Mouse (Mus musculus) mouse embryonic stem cell (cell line): ENCODE measurements around the gene Cpne8.

Experiments used
- in situ Hi-C, 2 experiments: fragments of 300-500 bp; cut with MboI; formaldehyde crosslinking; loops; 1 replicate in 1 of 2; 3 replicates in 1 of 2; pipeline ENCODE4 v1.14.3; 2019 to 2020; ENCODE audit warnings: low sequenced_read_pairs in 2 of 2, low pct_unique_long_range_greater_than_20kb in 1 of 2, mixed read lengths in 1 of 2; ENCODE audit not compliant: unreplicated experiment in 1 of 2

The Cpne8 gene

GRCm38 (mm10) chr15:90678985-90679759, at the start of gene Cpne8:
Cpne8 (minus strand) TSS chr15:90679432.
- in situ Hi-C loops = no loop called here

- in situ Hi-C loops = no loop called here
Observed at GRCm38 (mm10) chr15:90717717-90718116, 38.5 kb upstream of the Cpne8 start.

GRCm38 (mm10) chr15:90709296-90709695, 30.1 kb upstream of the Cpne8 start:
- in situ Hi-C loops = no loop called here

DNA sequence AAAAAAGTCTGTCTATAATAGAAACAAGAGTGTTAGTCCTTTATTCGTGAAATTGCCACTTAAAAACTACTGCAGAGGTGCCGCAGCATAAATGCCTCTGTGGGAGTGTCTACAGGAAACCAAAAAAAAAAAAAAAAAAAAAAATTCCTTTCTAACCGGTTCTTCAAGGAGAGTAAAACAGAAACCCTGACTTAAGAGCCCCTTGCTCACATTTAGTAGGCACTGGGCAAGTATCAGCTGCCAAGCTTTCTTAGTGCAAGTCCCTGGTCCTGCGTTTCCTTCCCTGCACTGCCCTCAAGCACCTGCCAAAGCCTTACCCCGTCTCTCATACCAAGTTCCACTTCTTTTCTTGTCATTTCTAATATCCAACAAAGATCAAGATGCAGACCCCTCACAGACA, 25.1 kb upstream of the Cpne8 start:
- in situ Hi-C loops = no loop called here

DNA sequence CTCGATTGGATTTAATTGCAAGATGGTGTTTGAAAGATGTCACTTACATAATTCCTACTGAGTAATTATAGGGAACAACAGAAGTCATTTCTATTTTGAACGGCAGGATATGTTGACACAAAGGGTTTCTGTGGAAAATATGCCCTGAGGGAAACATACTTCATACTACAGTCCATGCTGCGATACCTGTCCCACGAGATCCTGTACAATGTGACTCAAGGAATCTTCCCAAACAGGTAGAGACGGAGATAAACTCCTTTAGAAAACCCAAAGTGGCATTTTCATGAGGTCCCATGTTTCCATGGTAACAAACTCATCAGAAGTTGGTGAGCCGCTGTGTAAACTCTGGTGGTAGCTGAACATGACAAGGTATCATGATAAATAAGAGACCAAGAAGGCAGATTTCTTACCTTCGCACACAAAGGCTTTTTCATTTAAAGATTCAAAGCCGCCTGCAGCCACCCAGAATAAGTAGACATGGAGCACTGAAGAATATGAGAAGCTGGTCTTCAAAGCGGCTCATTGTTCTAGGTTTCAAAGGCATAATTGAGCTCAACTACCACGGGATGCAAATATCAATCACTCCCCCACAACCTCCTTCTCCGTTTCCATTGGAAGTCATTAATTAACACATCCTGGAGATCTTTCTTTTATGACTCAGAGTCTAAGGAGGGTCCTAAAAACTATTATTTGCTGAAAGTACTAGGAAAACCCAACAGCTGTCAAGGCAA, 24.4 kb upstream of the Cpne8 start:
- in situ Hi-C loops = no loop called here

- in situ Hi-C loops = no loop called here
Observed at GRCm38 (mm10) chr15:90686770-90687169, 7.5 kb upstream of the Cpne8 start.

- in situ Hi-C loops = no loop called here
Observed at GRCm38 (mm10) chr15:90679760-90680579, 738 bp upstream of the Cpne8 start.

DNA sequence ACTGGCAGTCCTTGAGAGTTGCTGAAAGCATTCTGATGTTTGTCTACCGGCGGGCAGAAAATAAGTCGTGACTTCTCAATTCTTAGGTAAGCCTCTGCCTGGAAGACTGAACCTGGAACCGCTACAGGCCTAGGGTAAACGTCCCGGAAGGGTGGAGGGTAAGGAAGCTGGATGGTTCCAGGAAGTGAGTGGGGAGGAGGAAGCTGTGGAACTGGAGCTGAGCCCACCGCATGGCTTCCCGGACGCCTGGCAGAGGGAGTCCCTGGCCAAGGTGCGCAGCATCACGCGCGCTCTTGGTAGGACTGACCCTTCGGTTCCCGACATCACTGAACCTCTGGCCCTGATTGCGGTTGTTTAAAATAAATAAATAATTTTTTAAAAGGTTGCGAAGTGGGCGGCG, 744 bp downstream of the Cpne8 start:
- in situ Hi-C loops = no loop called here

- in situ Hi-C loops = no loop called here
Observed at GRCm38 (mm10) chr15:90669494-90669893, 9.7 kb downstream of the Cpne8 start.

DNA sequence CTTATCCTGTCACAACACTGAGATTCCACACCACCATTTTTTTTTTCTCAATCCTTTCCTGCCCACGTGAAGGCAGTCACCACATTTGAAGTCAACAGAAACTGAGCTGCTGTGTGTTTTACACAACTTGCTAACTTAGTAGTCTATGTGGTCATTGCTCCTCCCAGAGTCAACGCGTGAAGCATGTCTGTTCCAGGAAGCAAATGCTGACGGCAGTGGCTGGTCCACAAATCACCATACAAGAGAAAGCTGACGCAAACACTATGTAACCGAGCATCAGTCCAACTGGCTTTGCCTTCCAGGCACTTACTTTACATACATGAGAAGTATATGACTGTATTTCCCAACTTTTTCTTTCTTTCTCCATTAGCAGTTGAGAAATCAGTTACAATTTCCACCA, 12.3 kb downstream of the Cpne8 start:
- in situ Hi-C loops = no loop called here

GRCm38 (mm10) chr15:90664615-90665014, 14.6 kb downstream of the Cpne8 start:
- in situ Hi-C loops = no loop called here

DNA sequence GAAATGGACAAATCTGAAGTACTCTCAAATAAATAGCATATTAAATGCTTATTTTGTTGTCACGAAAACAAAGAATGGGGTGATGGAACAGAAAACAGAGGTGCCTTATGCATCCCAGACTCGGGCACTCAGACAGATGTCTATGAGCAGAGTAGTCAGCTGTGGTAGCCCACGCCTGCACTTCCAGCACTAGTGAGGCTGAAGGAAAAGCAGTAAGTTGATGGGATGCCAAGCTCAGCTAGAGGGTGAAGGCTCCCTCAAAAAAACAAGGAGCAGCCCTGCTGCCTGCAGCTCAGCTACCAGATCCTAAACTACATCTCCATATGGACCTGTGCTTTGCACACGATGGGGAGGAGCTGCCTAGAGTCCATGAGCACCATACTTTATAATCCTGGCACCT, 15.6 kb downstream of the Cpne8 start:
- in situ Hi-C loops = no loop called here

DNA sequence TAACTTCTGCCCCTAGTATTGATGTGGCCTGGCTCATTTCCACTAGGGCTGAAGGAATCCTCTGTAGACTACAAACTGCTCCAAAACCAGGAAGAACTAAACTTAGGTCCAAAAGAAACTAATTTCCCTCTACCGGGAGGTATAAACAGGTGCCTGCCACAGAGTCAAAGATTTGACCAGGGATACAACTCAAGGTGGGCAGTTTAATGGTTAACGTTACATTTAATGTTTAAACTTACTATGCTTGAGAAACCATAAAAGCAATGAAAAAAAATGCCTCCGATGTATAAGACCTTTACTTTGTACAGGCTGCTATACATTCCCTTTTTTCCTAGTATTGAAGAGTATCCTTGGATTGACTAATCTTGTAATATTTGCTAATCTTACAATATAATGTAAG, 18.5 kb downstream of the Cpne8 start:
- in situ Hi-C loops = no loop called here

- in situ Hi-C loops = no loop called here
Observed at GRCm38 (mm10) chr15:90658053-90658452, 21.2 kb downstream of the Cpne8 start.

DNA sequence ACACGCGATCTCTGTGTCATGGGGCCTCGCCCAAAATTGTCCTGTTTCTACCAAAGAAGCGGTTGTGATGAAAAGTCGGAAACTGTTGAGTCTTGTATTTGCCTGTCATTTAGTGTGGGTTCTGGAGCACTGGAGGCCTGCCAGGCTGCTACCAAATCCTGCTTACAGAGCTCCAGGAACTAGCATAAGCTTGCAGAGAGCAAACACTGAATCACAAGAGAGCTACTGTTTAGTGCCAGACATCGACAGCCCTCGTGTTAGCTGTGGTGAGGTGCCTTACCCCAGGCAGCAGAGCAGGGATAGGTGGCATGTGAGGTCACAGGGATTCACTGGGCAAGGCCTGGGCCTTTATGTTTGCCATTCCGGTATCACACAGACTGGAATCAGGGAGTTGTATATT, 22.7 kb downstream of the Cpne8 start:
- in situ Hi-C loops = no loop called here

DNA sequence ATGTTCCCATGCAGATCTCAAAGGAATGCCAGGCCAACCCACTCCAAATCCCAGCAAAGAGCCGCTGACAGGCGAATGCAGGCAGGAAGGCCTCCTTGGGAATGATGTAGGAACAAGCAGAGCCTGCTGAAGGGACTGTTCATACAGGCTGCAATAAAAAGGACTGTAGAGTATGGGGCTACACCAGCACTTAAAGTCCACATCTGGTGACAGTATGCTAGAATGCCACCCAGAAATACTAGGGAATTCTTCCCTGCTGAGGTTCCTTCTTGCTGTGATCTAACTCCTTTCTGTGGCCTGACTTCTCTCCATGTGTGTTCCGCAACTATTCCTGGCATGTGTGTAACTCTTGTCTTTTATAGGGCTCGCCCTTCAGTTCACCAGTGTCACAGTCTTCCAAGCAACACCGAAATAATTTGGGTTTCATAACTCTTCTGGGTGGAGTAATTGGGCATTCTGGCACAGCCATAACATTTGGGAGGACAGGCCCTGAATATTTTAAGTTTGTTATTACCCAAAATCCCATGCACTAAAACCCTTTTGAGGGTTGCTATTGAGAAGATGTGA, 32.1 kb downstream of the Cpne8 start:
- in situ Hi-C loops = no loop called here

- in situ Hi-C loops = no loop called here
Observed at GRCm38 (mm10) chr15:90646326-90646725, 32.9 kb downstream of the Cpne8 start.

GRCm38 (mm10) chr15:90645828-90646227, 33.4 kb downstream of the Cpne8 start:
- in situ Hi-C loops = no loop called here

- in situ Hi-C loops = no loop called here
Observed at GRCm38 (mm10) chr15:90624201-90624600, 55.0 kb downstream of the Cpne8 start.
